Mouse (Mus musculus) urinary bladder, postnatal 25 days (tissue): ENCODE results near the gene Cby1.

ENCODE experiments used
- DNase-seq: peaks from one replicate; pipeline ENCODE4 v3.0.0; 2022; ENCODE audit warnings: low spot score

Cby1 gene

DNA sequence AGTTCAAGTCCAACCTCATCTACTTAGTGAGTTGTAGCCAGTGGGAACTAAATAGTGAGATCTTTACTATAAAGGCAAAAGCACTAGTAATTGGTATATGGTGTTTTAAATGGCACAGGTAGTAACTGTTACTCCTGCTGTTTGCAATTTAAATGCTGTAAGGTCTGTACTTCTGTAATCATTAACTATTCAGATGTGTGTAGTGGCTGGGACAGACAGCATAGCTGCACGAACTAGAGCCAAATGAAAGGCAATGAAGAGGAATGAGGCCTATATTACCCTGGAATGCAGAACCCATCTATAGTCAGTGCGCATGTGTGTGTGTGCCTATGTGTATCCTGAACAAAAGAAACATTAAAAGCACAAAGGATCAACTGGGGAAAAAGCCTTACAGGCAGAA is 18.9 kb downstream of the Cby1 start:
- no peak for DNase-seq

DNA sequence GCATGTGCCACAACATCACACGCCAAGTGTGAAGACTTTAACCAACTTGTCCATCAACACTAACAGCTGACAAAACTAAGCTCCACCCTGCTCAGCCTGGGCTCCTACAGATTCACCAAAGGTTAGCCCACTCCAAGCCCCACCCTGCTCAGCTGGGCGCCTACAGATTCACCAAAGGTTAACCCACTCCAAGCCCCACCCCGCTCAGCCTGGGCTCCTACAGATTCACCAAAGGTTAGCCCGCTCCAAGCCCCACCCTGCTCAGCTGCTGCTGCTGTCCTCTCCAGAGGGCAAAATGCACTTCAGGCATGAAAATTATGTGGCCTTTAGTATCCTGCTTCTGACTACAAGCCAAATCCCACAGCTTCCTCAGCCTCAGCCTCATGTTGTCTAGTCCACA is 23.0 kb downstream of the Cby1 start:
- no peak for DNase-seq

DNA sequence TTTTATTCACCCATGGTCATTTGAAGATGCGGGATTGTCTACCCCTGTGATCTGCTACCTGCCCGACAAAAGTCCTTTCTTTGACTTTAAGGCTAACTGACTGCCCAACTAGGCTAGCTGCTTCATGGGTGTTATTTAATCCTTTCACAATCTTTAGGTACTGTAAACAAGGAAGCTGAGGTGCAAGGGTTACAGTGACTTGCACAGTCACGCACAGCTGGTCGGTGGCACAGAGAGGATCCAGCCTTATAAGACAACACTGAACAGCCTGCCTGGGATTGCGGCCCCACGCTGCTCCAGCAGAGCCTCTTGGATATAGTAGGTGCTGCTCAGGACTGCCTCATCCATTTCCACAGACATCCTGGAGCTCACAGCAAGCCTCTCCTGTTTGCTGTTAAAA is 24.1 kb downstream of the Cby1 start:
- DNase-seq, result no peak

DNA sequence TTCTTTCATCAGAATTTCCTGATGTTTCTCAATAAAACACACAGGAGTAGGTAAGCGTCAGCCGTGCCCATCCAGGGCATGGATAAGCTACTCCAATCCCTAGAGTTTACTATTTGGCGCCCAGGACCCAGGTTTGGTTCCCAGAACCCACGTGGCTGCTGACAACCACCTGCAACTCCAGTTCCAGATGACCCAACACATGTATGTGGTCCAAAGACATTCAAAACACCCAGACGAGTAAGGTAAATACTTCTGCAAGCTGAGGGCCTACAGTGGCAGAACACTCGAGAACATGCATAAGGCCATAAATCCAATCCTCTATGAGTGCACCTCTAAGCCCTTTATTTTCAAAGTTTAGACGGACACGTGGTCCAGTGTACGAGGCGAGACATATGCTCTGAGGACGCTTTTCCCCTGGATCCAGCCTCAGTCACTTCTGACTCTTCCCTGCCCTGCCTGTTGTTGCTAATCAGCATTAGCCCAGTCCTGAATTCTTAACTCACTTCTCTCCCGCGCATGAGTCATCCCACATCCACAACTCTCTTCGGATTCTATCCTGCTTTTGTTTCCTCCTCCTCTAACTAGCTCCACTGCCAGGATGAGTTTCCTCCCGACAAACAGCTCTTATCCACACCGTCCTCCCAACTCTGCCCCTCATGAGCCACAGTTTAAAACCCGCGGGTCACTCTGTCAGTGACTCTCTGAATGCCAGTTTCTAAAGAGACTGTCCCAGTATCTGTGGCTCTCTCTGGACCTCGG is 24.9 kb downstream of the Cby1 start:
- DNase-seq, result no peak

DNA sequence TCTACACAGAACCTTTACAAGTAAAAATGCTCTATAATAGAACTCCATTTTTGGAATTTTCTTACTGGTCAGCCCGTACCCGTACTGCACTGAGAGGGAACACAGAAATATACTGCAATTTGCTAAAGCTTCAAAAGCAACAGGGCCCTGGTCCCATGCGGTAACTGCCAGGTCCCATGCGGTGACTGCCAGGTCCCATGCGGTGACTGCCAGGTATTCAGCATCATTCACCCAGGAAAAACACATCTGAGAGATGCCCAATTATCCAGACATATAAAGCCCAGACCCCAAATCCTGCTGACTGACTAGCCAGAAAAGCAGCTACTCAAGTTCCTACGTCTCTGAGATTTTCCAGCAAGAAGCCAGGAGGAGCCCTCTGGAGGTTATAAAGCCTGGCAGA is 25.6 kb downstream of the Cby1 start:
- no peak for DNase-seq

DNA sequence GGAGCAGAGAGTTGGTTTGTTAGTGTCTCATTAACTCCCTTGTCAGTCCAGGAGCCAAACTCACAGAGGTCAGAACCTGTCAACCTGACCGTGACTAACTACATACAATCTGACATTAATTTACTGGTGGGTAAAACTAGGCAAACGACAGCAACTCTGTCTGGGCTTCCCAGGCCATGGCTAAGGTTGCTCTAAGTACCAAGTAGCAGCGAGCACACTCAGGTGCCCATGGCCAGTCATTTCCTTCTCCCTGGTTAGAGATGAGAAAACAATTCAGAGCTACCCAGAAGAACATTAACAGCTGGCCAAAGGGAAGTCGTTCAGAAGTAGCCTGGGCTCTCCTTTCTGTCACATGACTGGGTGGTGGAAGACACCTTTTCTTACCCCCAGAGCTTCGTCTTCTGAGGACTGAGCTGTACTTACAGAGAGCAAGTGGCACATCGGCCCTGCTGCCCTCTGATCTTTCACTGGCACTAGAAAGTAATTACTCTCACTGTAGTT is 26.2 kb downstream of the Cby1 start:
- no peak for DNase-seq

DNA sequence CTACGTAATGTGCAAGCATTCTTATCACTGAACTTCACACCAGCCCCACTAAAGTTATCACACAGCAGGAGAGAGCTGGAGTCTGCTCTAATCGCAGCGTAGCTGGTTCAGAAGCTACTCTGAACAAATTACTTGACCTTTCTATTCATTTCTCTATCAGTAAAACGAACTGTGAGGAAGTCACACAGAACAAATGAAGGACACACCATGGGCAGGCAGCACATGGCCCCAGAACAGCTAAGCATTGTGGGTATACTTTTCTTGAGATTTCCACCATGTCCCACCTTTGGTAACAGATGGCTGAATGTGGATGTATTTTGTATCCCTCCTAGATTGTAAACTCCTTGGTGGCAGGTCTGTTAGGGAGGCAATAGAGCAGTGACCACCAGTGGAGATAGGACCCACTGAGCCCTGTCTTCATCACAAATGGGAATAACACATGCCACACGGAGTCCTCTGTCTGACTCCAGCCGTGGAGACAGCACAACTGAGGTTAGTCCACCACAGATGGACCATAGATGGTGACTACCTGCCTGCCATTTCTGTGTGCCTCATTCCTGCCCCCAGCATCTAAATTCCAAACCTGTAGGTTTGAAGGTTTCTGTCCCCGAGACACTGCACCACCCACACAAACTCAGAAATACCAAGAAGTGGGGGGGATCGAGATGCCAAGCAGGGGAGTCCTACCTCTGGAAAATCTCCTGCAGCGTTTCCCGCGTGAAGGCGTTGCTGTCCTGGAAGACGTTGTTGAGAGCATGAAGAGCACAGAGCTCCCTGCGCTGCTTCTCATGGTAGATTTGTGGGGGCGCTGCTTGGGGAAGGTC is 27.3 kb downstream of the Cby1 start:
- no peak for DNase-seq

DNA sequence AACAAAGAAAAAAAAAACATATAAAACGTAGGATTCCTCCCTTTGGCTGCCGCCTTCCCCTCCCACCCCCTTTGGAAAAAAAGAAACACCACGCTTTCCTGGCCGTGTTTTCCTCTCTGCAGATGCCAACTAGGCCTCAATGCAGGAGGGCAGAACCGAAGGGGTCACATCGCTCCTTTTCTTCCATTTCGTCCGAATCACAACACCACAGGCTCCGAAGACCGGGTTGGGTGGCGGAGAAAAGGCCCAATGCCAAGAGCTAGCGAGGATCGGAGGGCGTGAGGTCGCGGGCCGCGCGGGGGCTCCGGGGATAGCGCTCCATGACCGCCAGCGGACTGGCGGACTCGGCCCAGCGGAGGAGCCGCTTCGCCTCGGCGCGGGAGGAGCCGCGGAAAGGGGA is 28.2 kb downstream of the Cby1 start:
- no peak for DNase-seq

DNA sequence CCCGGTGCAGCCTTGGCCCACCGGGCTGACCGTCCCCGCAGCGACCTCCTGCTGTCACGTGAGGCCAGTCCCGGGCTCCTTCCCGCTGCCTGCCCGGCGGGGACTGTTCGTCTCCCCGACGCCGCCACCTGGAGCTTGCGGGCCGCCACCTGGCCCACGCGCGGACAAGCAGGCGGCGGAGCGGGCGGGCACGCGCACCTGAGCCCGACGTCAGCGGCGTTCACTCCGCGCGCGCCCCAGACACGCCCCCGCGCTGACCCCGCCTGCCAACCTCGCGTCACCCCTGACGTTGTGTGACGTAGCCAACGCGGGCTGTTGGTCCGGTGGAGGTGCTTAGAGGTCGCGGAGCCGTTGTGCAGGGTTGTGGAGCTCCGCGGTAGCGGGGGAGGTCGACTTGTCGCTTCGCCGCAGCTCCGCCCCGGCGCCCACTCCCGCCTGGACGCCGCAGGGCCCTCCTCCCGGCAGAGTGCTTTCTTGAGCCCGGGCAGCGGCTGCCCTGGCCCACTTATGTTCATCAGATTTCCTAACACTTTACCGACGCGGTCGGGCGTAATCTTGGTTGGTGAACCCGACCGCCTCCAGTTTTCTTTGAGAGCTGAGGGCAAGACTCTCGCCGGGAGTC is 28.8 kb downstream of the Cby1 start, which contains the start of gene Josd1:
Gene Josd1 (minus strand): TSS at position 274 of the 622 bp plus-strand sequence.
- DNase-seq, result peak; percentile 97

DNA sequence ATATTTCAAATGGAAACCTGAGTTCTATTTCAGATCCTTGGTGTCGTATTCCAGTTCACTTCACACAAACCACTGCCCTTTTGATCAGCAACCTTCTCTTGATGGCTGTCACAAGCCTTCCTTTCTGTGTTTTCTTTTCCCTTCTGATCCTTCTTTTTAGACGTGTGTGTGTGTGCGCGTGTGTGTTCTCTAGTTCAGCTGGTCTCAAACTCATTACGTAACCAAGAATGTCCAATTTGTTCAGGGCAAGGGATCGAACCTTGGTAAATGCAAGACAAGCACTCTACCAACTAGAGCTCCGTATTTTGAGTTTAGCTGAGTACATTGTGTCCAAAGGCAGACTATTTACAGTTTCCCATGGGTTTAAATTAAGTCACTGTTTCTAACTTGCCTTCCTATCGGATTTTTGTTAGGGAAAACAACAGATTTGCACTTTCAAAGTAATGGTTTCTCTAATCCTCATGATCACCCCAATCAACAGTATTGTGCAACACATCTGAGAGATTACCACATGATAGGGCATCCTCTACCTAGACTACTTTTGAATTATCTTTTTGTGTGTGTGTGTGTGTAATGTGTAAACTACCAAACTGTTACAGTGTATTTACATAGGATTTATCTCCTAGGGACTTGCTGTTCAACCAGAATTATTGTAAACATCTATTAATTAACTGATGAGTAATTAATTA is 29.4 kb downstream of the Cby1 start:
- no peak for DNase-seq

DNA sequence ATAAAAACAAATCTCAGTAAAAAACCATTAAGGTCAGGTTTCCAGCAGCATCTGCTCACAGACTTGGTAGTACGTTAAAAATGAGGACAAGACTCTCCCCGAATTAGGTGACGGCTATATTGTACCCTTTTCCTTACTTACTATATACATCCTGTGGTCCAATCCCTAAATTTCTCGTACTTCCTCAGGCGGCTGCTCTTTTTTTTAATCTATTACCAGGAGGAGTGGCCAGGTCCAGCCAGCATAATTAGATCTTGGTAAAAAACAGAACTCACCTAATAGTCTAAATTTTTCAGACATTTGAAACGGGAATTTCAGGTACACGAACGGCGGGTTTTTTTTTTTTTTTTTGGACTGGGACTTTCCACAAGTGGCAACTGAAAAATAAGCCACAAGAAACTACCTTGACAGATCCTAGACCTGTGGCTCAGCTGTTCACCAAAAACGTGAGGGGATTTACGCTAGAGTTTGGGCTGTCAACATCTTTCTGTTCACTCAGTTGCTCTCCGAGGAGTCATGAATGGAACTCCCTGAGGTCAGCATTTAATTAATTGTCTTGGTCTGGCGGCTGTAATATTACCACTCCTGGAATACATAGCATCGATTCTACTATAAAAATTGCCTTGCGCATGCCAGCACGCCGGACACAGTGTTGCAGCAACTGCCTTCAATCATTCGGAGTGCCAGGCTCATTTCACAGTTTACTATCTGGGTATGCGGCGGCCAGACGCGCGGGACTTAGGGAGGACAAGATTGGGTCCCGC is 30.8 kb downstream of the Cby1 start:
- no peak for DNase-seq

DNA sequence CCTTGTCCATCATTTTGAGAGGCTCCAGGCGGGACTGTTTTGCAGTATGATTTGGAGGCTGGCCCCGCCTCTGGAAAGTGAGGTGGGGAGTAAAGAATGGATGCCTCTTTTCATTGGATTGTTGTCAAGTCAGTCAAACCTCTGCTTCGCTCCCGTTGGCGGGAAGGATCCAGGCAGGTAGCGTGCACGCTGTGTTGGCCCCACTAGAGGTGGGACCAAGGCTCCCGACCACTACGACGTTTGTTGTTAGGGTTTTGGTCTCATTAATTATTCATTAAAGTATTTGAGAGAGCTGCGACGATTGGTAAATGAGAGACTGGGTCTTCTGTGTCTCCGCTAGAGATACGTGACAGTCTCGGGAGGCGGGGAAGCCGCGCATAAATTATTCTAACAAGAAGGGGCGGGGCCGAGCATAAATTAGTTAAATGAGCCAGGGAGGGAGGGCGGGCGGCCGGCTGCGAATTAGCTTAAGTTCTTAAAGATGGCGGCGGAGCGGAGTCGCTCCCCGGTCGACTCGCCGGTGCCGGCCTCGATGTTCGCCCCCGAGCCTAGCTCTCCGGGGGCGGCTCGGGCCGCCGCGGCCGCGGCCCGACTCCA is 31.5 kb downstream of the Cby1 start, which contains the start of gene Gtpbp1:
Gene Gtpbp1 (plus strand): TSS at position 420 of the 597 bp plus-strand sequence.
- DNase-seq, result peak; percentile 89

DNA sequence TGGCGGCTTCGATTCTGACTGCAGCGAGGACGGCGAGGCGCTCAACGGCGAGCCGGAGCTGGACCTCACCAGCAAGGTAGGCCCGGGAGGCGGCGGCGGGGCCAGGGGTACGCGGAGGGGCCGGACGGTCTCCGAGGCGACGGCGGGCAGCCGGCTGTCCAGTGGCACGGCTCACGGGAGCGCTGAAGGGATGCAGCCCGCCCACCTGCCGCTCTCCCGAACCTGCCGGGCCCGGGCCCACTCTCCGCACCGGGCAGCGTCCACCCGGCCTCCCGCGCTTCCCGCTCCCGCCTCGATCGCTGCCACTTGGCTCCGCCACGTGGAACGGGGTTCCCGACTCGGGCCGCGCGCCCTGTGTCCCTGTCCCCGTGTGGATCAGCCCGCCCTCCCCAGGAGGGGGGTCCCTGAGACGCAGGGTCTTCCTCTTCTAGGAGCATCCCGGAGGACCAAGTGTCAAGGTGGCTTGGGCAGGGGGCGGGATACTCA is 32.1 kb downstream of the Cby1 start:
- DNase-seq, result peak; percentile 43

DNA sequence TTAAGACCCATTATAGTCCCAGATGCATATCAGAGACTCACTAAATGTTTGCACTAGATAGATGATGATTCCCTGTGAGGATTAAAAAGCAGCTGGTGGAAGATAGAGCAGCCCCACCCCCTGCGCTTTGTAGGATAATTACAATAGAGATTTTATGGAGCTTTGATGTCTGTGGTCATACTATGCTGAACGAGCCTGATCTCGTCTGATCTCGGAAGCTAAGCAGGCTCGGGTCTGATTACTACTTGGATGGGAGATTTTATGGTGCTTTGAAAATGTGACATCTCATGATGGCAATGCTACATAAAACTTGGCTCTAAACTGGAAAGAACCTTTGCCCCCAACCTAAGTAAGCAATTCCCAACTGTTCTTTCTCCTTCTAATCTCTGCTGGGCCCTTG is 33.3 kb downstream of the Cby1 start:
- DNase-seq, result no peak

DNA sequence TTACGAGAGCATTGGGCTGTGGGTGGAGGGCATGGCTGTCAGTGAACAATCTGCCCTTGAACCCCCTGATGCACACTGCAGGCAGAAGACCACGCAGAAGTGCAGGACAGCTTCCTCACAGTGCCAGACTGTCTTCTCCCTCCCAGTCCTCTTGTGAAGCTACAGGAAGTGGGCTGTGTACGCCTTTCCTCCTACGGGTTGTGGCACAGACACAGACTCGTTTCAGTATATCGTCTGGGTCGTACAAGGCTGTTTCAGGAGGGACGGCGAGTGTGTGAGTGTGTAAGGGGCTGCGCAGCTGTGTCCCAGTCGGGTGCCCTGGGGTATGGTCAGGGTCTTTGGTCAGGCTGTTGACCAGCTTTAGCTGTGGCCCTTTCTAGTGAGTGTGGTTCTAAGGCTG is 34.7 kb downstream of the Cby1 start:
- DNase-seq, result no peak

DNA sequence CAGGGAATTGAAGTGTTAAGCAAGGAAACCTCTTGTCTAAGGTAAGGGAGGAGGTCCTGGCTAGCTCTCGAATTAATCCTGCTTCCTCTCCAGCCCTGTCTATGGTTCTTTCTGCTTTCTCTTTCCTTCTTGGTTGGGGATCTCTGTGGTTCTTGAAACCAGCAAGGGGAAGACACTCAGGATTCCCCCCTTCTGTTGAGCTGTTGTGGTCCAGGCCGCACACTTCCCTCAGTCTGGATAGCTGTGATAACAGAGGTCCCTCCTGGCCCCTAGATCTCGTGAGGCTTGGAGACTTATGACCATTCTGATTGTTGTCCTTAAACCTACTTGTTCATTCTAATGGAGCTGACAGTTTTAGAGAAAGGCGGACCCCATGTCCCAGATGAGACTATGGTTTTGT is 35.5 kb downstream of the Cby1 start:
- no peak for DNase-seq

DNA sequence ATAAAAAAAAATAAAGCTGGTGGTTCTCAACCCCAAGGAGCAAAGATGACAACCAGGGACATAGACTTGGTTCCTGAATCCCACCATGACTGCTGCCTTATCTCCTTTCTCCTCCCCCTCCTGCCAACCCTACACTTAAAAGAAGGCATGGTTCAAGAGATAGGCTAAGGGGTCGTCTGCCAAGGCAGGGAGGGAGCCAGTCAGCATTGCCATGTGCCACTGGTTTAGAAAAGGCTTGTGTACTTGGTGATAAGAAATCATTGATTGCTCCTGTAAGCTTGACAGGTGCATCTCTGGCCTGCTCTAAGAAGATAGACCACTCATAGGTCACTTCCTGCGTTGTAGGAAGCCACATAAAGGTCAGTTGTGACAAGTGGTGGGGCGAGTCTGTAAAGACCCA is 36.5 kb downstream of the Cby1 start:
- no peak for DNase-seq

DNA sequence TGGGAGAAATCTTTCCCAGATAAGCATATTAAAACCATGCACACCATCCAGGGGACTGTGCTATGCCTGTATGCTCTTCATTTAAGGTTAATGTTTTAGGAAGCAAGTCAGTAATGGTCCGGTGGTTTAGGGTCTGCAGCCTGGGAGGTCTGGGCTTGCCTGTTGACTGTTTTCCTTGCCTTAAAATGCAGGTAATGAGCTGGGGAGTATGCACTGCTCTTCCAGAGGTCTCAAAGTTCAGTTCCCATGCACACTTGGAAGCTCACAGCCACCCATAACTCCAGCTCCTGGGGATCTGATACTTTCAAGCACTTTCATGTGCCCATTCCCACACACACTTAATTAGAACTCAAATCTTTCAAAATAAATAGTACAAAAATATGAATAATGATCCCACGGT is 37.5 kb downstream of the Cby1 start:
- DNase-seq, result no peak

DNA sequence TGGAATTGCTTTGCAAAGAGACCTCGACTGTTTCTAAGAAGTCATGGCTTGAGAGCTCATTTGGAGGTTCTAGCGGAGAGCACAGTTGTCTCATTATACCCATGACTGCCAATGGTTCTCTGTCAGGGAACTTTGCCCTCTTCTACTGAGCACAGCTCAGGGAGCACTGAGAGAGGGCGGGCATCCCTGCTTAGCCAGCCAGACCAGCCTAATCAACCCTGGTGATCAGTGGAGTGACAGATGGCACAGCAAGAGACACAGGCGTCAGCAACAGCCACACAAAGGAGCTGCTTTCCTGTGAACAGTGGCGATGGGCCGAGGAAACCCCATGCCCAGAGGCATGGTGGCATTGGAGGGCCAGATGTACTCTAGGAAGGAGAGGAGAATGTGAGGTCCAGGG is 38.0 kb downstream of the Cby1 start:
- DNase-seq, result no peak

DNA sequence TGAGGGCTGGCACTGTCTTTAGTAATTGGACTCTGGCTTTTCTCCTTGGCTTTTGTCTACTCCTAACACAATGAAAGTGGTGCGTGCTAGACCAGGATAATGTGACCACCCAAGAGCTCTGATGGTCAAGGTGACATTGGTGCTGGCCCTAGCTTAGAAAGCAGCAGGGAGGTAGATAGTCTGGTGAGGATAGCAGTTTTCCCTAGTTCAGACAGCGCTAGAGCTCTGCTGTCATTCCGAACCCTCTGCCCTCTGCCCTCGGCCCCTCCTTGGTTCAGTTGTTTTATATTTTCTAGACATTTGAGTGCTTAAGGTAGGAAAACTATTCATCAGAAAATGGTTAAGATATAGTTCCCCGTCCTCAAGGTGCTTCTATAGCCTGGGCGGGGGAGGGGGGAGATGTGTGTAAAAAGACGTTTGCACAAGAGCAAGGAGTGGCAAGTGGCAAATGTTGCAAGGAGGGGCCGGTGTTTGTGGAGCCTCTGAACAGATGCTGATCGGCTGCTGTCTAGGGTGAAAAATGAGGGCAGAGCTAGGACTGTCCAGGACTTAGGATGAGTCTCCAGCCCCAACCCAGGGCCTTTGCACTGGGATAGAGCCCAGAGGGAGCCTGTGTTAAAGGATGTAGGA is 38.7 kb downstream of the Cby1 start:
- no peak for DNase-seq
